Mouse (Mus musculus): ENCODE results near the gene Adcy1. TPM values are rescaled to one million over a fixed set of nuclear protein-coding genes. Genes with fewer than 3 reads are reported as not detected.

Gene Adcy1
- polyA plus RNA-seq, 1 experiment from 2014 or later = 2.0 TPM

DNA sequence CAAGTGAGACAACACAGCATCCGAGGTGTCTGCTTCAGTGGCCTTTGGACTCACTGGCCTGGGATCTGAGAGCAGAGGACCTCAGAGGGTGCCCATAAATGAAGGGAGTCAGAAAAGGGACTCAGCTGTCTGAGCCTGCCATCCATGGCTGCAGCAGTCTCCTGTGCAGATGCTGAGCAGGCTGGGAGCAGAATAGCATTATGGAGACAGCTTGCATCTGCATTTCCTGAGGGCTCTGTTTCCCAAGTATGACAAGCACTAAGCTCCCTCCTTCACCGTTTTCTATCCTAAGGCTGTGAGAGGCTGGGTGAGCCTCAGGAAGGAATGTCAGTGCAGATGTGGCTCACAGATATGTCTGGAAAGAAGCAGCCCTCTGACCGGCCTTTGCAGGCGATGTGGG is 49.8 kb downstream of the Adcy1 start:
- no peaks in the 10 kb centered on the region for H3K9me3 ChIP-seq (ENCODE audit: control insufficient read depth, low read length)
- no peaks in the 10 kb centered on the region for H3K36me3 ChIP-seq (ENCODE audit: control insufficient read depth, insufficient read depth, low read length)
- 0 out of 2 replicates have a peak, but pooled peaks cover 2% of the 10 kb centered on the region for H3K4me1 ChIP-seq (replicated peaks; ENCODE audit: control insufficient read depth, insufficient read depth, low read length)
- H3K27me3 ChIP-seq (ENCODE audit: control insufficient read depth, insufficient read depth, low read length) = no peaks in the 10 kb centered on the region
- H3K4me2 ChIP-seq (replicated peaks; ENCODE audit: low read depth, low read length) = no peak overlapping the region
- 88% methylated on average over 4 of the region's 4 CpGs for WGBS
- no peak overlapping the region for H3K9ac ChIP-seq (ENCODE audit: low read depth, low read length)
- ATAC-seq (ENCODE audit: low FRiP score) (no peak), DNase-seq (ENCODE audit: low spot score) (no peak)
- H3K27ac ChIP-seq (ENCODE audit: low read depth, low read length) = no peak overlapping the region
- H3K4me3 ChIP-seq (ENCODE audit: low read depth, low read length) = no peak overlapping the region

DNA sequence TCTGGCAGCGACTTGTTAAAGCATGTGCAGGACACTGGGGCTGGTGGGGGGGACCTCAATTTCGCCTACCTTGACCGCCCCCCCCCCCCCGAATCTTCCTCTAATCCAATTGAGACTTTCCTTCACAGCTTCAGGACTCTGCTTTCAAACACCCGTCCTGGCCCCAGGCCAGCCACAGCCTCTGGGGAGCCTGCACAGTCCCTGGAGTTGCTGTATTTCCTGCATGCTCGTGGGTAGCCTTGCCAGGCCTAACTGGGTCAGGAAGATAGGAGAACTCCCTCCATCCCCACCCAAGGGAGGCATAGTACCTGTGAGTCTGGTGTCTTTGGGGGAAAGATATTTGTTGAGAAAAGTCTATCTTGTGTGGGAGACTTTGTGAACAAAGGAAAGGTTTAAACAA is 50.4 kb downstream of the Adcy1 start:
- H3K27me3 ChIP-seq (ENCODE audit: control insufficient read depth, insufficient read depth, low read length) = no peaks in the 10 kb centered on the region
- no peak overlapping the region for H3K27ac ChIP-seq (ENCODE audit: low read depth, low read length)
- 68% methylated on average over 6 of the region's 6 CpGs for WGBS
- H3K9ac ChIP-seq (ENCODE audit: low read depth, low read length) = no peak overlapping the region
- DNase-seq (ENCODE audit: low spot score) = no peak
- ATAC-seq (ENCODE audit: low FRiP score) = no peak
- 0 out of 2 replicates have a peak, but pooled peaks cover 2% of the 10 kb centered on the region for H3K4me1 ChIP-seq (replicated peaks; ENCODE audit: control insufficient read depth, insufficient read depth, low read length)
- H3K36me3 ChIP-seq (ENCODE audit: control insufficient read depth, insufficient read depth, low read length) = no peaks in the 10 kb centered on the region
- no peak overlapping the region for H3K4me2 ChIP-seq (replicated peaks; ENCODE audit: low read depth, low read length)
- H3K9me3 ChIP-seq (ENCODE audit: control insufficient read depth, low read length) = no peaks in the 10 kb centered on the region
- no peak overlapping the region for H3K4me3 ChIP-seq (ENCODE audit: low read depth, low read length)

DNA sequence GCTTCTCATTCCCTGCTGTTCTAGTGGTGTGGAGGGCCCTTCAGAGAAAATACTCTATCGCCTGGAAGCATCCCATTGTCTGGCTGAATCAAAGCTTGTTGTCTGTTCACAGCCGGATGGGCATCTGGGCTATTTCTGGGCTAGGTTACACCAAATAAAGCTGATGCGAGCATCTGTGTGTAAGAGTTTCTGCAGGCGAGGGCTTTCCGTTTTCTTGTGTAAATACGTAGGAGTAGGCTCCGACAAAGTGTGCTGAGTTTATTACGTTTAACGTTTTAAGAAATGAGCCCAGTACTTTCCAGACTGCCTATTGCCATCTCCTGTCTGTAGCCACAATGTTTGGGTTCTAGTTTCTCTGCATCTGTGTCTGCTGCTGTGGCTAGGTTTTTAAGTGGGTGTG is 51.0 kb downstream of the Adcy1 start:
- 0 out of 2 replicates have a peak, but pooled peaks cover 2% of the 10 kb centered on the region for H3K4me1 ChIP-seq (replicated peaks; ENCODE audit: control insufficient read depth, insufficient read depth, low read length)
- H3K4me2 ChIP-seq (replicated peaks; ENCODE audit: low read depth, low read length) = no peak overlapping the region
- H3K36me3 ChIP-seq (ENCODE audit: control insufficient read depth, insufficient read depth, low read length) = no peaks in the 10 kb centered on the region
- H3K4me3 ChIP-seq (ENCODE audit: low read depth, low read length) = no peak overlapping the region
- H3K27me3 ChIP-seq (ENCODE audit: control insufficient read depth, insufficient read depth, low read length) = no peaks in the 10 kb centered on the region
- ATAC-seq (ENCODE audit: low FRiP score) = no peak
- no peaks in the 10 kb centered on the region for H3K9me3 ChIP-seq (ENCODE audit: control insufficient read depth, low read length)
- DNase-seq (ENCODE audit: low spot score) = no peak
- 69% methylated on average over 9 of the region's 9 CpGs for WGBS
- H3K27ac ChIP-seq (ENCODE audit: low read depth, low read length) = no peak overlapping the region
- no peak overlapping the region for H3K9ac ChIP-seq (ENCODE audit: low read depth, low read length)

DNA sequence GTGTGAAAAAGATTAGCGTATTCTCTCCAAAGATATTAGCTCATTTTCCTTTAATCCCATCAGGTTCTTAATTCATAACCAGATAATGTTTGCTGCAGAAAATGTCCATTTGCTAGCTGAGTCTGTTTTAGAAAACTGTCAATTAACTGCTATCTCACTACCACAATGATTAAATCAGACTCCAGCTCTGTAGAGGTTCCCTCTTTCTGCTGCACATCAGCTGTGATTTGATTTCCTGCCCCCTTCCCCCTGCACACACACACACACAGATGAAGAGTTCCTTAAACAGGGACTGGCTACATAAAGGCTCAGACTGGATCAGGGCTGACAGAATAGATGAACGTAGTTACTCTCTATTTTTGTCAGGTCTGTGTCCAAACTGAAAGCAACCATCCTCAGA is 53.4 kb downstream of the Adcy1 start:
- ATAC-seq (ENCODE audit: low FRiP score) (no peak), DNase-seq (ENCODE audit: low spot score) (no peak)
- H3K9me3 ChIP-seq (ENCODE audit: control insufficient read depth, low read length) = no peaks in the 10 kb centered on the region
- H3K36me3 ChIP-seq (ENCODE audit: control insufficient read depth, insufficient read depth, low read length) = no peaks in the 10 kb centered on the region
- H3K4me2 ChIP-seq (replicated peaks; ENCODE audit: low read depth, low read length) = no peak overlapping the region
- 81% methylated on average over 2 of the region's 2 CpGs for WGBS
- H3K27ac ChIP-seq (ENCODE audit: low read depth, low read length) = no peak overlapping the region
- 0 out of 2 replicates have a peak, but pooled peaks cover 2% of the 10 kb centered on the region for H3K4me1 ChIP-seq (replicated peaks; ENCODE audit: control insufficient read depth, insufficient read depth, low read length)
- no peaks in the 10 kb centered on the region for H3K27me3 ChIP-seq (ENCODE audit: control insufficient read depth, insufficient read depth, low read length)
- H3K9ac ChIP-seq (ENCODE audit: low read depth, low read length) = no peak overlapping the region
- H3K4me3 ChIP-seq (ENCODE audit: low read depth, low read length) = no peak overlapping the region

DNA sequence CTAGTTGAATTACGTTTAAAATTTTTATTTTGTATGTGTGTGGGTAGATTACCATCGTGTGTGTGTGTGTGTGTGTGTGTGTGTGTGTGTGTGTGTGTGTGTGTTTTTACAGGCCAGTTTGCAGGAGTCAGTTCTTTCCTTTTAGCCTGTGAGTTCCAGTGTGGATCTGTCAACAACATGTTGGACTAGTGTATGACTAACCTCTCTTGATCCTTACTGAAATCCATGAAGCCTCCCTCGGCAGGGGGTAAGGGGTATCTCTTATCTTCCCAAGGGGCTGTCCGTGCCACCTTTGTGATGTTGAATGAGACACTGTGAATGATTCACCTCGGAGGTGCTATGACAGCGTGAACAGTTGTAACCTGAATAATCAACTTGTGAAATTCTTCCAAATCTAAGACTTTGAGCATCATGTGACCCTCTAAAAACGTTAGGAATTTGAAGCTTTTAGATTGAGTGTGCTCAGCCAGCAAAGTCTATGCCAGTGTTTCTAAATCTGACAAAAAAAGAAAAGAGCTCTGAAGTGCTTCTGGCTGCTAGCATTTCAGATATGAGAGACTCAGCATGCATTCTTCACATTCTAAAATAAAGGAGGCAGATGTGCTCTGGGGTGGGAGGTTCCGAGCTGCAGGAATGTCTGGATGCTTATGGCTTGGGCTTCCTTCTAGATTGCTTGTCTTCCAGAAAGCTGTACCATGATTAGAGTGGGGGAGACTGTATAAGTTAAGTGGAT is 66.2 kb downstream of the Adcy1 start:
- Histone ChIP-seq H3K9me3 (ENCODE audit: control insufficient read depth, low read length) (no peaks in the 10 kb centered on the region), H3K27ac (ENCODE audit: low read depth, low read length) (no peak overlapping the region), H3K9ac (ENCODE audit: low read depth, low read length) (no peak overlapping the region), H3K36me3 (ENCODE audit: control insufficient read depth, insufficient read depth, low read length) (no peaks in the 10 kb centered on the region), H3K4me3 (ENCODE audit: low read depth, low read length) (no peak overlapping the region), H3K27me3 (ENCODE audit: control insufficient read depth, insufficient read depth, low read length) (no peaks in the 10 kb centered on the region), H3K4me1 (replicated peaks; ENCODE audit: control insufficient read depth, insufficient read depth, low read length) (no peaks in the 10 kb centered on the region), H3K4me2 (replicated peaks; ENCODE audit: low read depth, low read length) (no peak overlapping the region)
- DNase-seq (ENCODE audit: low spot score) = no peak
- 67% methylated on average over 8 of the region's 8 CpGs for WGBS
- ATAC-seq (ENCODE audit: low FRiP score) = no peak

DNA sequence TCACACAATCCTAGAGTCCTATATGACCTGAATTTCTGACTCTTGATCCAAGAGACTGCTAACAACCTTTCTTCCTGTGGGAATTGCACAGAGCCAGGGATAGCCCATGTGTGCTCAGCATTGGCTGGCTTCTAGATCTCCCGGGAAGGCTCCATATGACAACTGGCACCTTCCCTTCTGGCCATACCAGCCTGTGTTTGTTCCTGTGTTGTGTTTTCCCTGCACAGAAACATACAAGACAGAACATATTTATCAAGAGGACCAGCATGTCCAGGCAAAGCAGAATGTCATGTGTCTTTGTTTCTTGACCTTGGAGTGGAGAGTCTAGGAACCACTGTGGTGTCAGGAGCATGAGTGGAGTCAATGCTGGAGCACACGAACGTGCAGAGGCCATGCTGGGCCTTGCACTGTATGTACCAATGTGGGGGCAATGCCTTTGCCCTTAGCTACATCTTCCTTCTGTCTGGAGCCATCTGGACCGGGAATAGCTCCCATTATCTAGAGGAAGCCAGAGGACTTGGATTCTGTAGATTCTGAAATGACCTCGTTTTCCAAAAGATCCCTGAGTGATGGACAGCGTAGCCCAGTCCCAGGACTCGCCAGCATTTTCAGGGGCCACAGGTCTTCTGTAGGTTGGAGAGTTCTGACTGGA is 69.6 kb downstream of the Adcy1 start:
- Histone ChIP-seq H3K9ac (ENCODE audit: low read depth, low read length) (no peak overlapping the region), H3K27me3 (ENCODE audit: control insufficient read depth, insufficient read depth, low read length) (no peaks in the 10 kb centered on the region), H3K4me2 (replicated peaks; ENCODE audit: low read depth, low read length) (no peak overlapping the region), H3K27ac (ENCODE audit: low read depth, low read length) (no peak overlapping the region), H3K9me3 (ENCODE audit: control insufficient read depth, low read length) (no peaks in the 10 kb centered on the region), H3K4me3 (ENCODE audit: low read depth, low read length) (no peak overlapping the region), H3K4me1 (replicated peaks; ENCODE audit: control insufficient read depth, insufficient read depth, low read length) (no peaks in the 10 kb centered on the region), H3K36me3 (ENCODE audit: control insufficient read depth, insufficient read depth, low read length) (no peaks in the 10 kb centered on the region)
- DNase-seq (ENCODE audit: low spot score) (no peak), ATAC-seq (ENCODE audit: low FRiP score) (no peak)
- 91% methylated on average over 7 of the region's 7 CpGs for WGBS

DNA sequence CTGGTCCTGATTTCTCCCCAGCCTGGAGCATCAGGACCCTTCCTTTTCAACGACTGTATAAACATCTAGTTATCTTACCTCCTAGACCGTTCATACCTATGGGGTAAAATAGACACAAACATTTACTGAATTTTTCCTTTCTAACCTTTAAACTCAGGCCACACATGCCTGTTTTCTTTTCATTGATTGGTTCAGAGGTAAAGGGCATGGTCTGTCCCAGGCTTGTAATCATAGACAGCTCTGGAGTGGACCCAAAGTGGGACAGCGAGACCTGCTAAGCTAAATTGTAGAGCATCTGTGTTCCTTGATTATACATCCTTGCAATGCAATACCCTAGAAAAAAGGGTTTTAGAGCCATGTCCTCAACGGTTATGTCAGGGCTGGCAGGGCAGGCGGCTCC is 70.4 kb downstream of the Adcy1 start:
- no peak for DNase-seq (ENCODE audit: low spot score)
- Histone ChIP-seq H3K36me3 (ENCODE audit: control insufficient read depth, insufficient read depth, low read length) (no peaks in the 10 kb centered on the region), H3K4me3 (ENCODE audit: low read depth, low read length) (no peak overlapping the region), H3K9me3 (ENCODE audit: control insufficient read depth, low read length) (no peaks in the 10 kb centered on the region), H3K27me3 (ENCODE audit: control insufficient read depth, insufficient read depth, low read length) (no peaks in the 10 kb centered on the region), H3K4me1 (replicated peaks; ENCODE audit: control insufficient read depth, insufficient read depth, low read length) (no peaks in the 10 kb centered on the region), H3K9ac (ENCODE audit: low read depth, low read length) (no peak overlapping the region), H3K27ac (ENCODE audit: low read depth, low read length) (no peak overlapping the region), H3K4me2 (replicated peaks; ENCODE audit: low read depth, low read length) (no peak overlapping the region)
- WGBS = 88% methylated on average over 5 of the region's 5 CpGs
- no peak for ATAC-seq (ENCODE audit: low FRiP score)

DNA sequence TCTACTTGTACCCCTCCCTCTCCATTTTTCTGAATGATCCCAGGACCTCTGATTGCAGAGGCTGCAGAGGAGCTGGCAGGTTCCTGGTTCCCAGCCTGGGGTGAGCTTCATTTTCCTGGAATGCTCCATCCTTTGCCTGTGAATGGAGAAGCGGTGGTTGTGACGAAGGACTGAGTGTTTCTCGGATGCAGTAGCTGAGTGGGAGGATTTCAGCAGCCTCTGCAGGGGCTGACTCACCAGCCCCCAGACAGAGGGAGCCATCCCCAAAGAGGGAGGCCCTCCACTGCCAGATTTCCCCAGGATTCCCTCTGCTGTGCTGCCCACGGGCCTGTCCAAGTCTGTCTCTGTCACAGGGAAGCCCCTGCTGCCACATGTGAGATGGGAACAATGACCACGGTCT is 71.0 kb downstream of the Adcy1 start:
- no peak overlapping the region for H3K9ac ChIP-seq (ENCODE audit: low read depth, low read length)
- no peak overlapping the region for H3K4me2 ChIP-seq (replicated peaks; ENCODE audit: low read depth, low read length)
- 77% methylated on average over 5 of the region's 5 CpGs for WGBS
- H3K4me1 ChIP-seq (replicated peaks; ENCODE audit: control insufficient read depth, insufficient read depth, low read length) = no peaks in the 10 kb centered on the region
- H3K4me3 ChIP-seq (ENCODE audit: low read depth, low read length) = no peak overlapping the region
- H3K27me3 ChIP-seq (ENCODE audit: control insufficient read depth, insufficient read depth, low read length) = no peaks in the 10 kb centered on the region
- H3K36me3 ChIP-seq (ENCODE audit: control insufficient read depth, insufficient read depth, low read length) = no peaks in the 10 kb centered on the region
- DNase-seq (ENCODE audit: low spot score) = no peak
- ATAC-seq (ENCODE audit: low FRiP score) = no peak
- H3K9me3 ChIP-seq (ENCODE audit: control insufficient read depth, low read length) = no peaks in the 10 kb centered on the region
- no peak overlapping the region for H3K27ac ChIP-seq (ENCODE audit: low read depth, low read length)

DNA sequence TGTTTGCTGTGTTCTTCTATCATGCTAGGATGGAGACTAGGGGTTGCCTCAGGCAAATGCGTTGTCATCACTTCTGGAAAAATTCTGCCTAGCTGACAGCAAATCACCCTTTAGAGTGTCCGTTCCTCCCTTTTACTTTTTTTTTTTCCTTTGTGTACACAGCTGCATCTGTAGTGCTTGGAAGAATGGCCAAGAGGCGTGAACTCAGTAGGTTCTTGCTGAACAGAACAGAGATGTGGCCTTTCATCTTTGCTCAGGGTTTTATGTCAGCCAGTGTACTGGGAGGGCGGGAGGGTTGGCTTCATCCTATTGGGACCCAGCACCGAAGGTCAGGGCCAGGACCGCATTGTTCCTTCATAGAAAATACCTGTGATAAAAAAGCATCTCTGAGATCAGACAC is 72.0 kb downstream of the Adcy1 start:
- no peak for ATAC-seq (ENCODE audit: low FRiP score)
- H3K36me3 ChIP-seq (ENCODE audit: control insufficient read depth, insufficient read depth, low read length) = no peaks in the 10 kb centered on the region
- WGBS = 74% methylated on average over 6 of the region's 6 CpGs

More for the DNA sequence above, 72.0 kb downstream of the Adcy1 start:
- H3K4me3 ChIP-seq (ENCODE audit: low read depth, low read length) = no peak overlapping the region
- DNase-seq (ENCODE audit: low spot score) = no peak
- no peaks in the 10 kb centered on the region for H3K4me1 ChIP-seq (replicated peaks; ENCODE audit: control insufficient read depth, insufficient read depth, low read length)
- H3K27me3 ChIP-seq (ENCODE audit: control insufficient read depth, insufficient read depth, low read length) = no peaks in the 10 kb centered on the region
- H3K27ac ChIP-seq (ENCODE audit: low read depth, low read length) = no peak overlapping the region
- H3K9ac ChIP-seq (ENCODE audit: low read depth, low read length) = no peak overlapping the region
- H3K9me3 ChIP-seq (ENCODE audit: control insufficient read depth, low read length) = no peaks in the 10 kb centered on the region
- H3K4me2 ChIP-seq (replicated peaks; ENCODE audit: low read depth, low read length) = no peak overlapping the region
